Mouse (Mus musculus) macrophage (primary cell): ENCODE measurements around the gene Hist1h1t. TPM values are rescaled to one million over a fixed set of nuclear protein-coding genes. Genes with fewer than 3 reads are reported as not detected.

Experiments
- H3K27ac ChIP-seq: fragments of 350-480 bp; formaldehyde crosslinking; 2 replicates; pipeline ENCODE4 v1.9.0; 2021
- H3K36me3 ChIP-seq: fragments of 350-480 bp; formaldehyde crosslinking; 2 replicates; pipeline ENCODE4 v1.9.0; 2021; ENCODE audit errors: inconsistent target
- H3K4me3 ChIP-seq: fragments of 350-480 bp; formaldehyde crosslinking; 2 replicates; pipeline ENCODE4 v1.9.0; 2021; ENCODE audit errors: inconsistent target
- H3K79me2 ChIP-seq: fragments of 350-480 bp; formaldehyde crosslinking; 2 replicates; pipeline ENCODE4 v1.9.0; 2021; ENCODE audit errors: inconsistent target
- WGBS: methylation state at CpG from one replicate; pipeline ENCODE4 v1.1.7; 2026; ENCODE audit warnings: inconsistent platforms; ENCODE audit not compliant: missing documents; 5-methylcytosine and 5-hydroxymethylcytosine counted together
- polyA plus RNA-seq: library from polyadenylated mRNA; stranded (reverse); fragments of 250-400 nt; gene quantifications from 3 replicates; pipeline ENCODE4 v1.2.4, GENCODE M21; 2018; ENCODE audit warnings: inconsistent platforms

Hist1h1t gene
- polyA plus RNA-seq, 1 experiment from 2014 or later, result not detected

DNA sequence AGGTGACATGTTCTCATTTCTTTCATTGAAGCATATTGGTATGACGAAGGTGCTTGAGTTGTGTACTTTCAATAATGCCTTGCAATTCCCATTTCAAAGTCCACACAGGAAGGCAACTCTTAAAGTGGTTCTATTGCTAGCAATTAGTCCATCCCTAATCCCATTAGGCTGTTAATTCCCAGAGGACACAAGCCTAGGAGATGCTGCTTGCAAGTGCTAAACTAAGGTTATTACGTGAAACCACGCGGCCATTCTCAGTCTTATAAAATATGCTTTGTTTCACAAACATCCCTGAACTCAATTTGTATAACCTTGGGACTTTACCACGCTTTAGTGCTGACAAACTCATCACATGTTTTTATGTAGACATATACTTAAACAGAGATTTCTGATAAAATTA is 41.5 kb downstream of the Hist1h1t start:
- WGBS, result 98% methylated on average over 5 of the region's 5 CpGs
- Histone ChIP-seq H3K79me2 (no peaks in the 10 kb centered on the region), H3K36me3 (no peaks in the 10 kb centered on the region), H3K27ac (no peak overlapping the region), H3K4me3 (no peak overlapping the region)

DNA sequence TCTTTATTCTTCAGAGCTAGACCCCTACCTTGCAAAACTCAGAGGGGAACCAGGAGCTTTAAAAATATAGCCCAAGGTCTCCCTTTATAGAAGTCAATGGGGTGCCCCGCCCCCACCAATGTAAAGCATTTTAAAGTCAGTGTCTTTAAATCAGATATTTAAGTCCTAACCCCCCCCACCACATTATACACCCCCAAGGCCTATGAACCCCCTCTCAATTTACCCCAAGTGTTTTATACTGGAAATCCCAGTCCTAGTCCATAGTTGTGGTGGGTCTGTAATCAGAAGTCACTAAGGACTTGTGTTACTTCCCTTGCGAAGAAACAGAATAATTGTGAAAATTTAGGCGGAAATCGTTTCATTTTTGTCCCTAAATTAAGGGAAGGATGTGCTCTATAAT is 42.4 kb downstream of the Hist1h1t start:
- Histone ChIP-seq H3K79me2 (no peaks in the 10 kb centered on the region), H3K27ac (peak overlapping the region; percentile 78), H3K36me3 (no peaks in the 10 kb centered on the region), H3K4me3 (no peak overlapping the region)
- 34% methylated on average over 4 of the region's 4 CpGs for WGBS

DNA sequence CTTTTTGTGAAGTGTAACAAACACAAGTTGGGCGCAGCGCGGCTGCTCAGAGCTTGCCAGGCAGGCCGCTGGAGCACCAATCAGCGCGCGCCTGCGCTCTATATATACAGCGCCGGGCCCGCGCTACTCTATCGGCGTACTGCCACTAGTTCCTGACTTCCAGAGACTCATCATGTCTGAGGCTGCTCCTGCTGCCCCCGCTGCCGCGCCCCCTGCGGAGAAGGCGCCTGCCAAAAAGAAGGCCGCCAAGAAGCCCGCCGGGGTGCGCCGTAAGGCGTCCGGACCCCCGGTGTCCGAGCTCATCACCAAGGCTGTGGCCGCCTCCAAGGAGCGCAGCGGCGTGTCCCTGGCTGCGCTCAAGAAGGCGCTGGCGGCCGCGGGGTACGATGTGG is 43.1 kb downstream of the Hist1h1t start, which contains the start of gene Hist1h1c:
Gene Hist1h1c (plus strand): TSS at position 132 of the 392 bp plus-strand sequence.
- Histone ChIP-seq H3K4me3 (peak within 1 kb of the TSS; percentile 60), H3K36me3 (no peaks in the 10 kb centered on the region), H3K79me2 (no peaks in the 10 kb centered on the region), H3K27ac (peak within 1 kb of the TSS; percentile 90)
- 1% methylated on average over 16 of the region's 38 CpGs for WGBS

DNA sequence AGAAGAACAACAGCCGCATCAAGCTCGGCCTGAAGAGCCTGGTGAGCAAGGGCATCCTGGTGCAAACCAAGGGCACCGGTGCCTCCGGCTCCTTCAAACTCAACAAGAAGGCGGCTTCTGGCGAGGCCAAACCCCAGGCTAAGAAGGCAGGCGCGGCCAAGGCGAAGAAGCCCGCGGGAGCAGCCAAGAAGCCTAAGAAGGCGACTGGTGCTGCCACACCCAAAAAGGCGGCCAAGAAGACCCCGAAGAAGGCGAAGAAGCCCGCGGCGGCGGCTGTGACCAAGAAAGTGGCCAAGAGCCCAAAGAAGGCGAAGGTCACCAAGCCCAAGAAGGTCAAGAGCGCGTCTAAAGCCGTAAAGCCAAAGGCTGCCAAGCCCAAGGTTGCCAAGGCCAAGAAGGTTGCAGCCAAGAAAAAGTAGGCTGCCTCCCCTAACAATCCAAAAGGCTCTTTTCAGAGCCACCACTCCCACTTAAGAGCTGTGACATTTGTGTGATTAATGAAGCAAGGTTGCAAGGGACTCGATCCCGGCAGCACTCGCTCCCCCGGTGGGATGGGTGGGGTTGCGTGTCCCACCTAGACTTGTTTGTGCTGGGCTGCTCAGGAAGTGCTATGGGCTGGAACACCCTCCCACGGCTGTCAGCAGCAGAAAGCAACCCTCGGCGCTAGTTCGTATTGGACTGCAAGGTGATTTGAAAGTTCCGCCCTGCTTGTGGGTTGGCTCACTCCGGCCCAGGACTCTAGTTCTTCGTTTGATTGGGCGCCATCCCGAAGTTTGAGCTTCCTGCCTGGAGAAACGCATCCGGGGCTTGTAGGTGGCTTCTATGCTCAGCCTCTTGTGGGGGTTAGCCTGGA is 43.7 kb downstream of the Hist1h1t start:
- WGBS, result 1% methylated on average over 39 of the region's 39 CpGs
- peak overlapping the region; percentile 60 for H3K4me3 ChIP-seq

DNA sequence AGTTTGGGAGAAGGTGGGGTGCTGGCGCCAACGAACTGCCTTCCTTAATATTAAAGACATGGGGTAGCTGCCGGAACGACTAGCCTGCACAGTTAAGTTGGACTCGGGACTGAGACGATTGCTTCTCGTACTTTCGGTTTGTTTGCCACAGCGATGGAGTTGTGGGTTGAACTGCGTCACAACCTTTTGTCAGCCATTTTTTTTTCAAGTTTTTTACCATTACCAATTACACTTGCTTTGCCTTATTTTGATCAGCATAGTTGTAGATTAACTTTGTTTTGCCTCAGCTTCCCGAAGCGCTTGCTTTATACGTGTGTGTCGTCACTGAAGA is 44.3 kb downstream of the Hist1h1t start:
- WGBS, result under 1% methylated on average over 14 of the region's 14 CpGs
- Histone ChIP-seq H3K4me3 (peak overlapping the region; percentile 60), H3K27ac (peak overlapping the region; percentile 90), H3K79me2 (no peaks in the 10 kb centered on the region), H3K36me3 (no peaks in the 10 kb centered on the region)

More for the DNA sequence above, 43.7 kb downstream of the Hist1h1t start:
- H3K36me3 ChIP-seq, result no peaks in the 10 kb centered on the region
- peak overlapping the region; percentile 90 for H3K27ac ChIP-seq
- H3K79me2 ChIP-seq, result no peaks in the 10 kb centered on the region

DNA sequence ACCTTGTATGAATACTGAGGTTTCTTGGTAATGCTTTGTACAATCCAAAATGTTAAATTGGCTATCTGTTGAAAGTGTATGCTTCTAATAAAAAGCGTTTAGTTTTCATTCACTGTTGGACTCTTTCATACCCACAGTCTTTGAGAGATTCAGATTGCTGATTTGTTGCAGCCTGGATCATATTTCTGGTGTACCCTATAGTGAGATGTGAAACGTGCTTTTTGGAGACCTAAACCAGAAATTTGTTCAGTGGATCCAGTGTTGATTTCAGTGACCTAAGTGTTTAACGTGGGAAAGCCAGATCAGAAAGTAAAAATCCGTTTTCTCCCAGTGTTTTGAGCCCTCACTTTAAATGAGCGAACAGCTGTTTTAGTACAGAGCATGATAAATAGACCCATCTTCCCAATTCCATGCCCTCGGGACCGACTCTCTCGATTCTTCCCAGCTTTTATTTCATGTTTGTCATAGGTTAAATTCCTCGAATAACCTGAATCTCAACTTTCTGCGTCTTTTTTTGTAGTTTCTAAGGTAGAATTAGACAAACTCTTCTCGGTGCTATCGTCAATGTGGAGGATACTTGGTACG is 44.7 kb downstream of the Hist1h1t start:
- Histone ChIP-seq H3K36me3 (no peaks in the 10 kb centered on the region), H3K4me3 (peak overlapping the region; percentile 60), H3K27ac (peak overlapping the region; percentile 90), H3K79me2 (no peaks in the 10 kb centered on the region)
- WGBS, result 37% methylated on average over 13 of the region's 13 CpGs

DNA sequence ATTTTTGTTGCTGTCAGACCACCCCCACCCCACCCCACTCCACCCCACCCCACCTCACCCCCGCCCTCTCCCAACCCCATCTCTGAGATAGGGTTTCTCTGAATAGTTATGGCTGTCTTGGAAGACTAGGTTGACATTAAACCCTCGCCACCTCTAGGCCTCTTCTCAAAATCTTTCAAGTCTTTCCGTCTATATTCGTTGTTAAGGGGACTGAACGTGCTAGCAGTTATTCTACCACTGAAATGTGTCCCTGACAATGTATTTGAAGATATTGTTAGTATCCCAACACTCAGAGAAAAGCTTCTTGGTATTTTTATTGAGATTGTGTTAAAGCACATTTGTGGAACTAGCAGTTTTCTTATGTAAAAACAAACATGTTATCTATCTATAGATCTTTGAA is 45.3 kb downstream of the Hist1h1t start:
- no peaks in the 10 kb centered on the region for H3K36me3 ChIP-seq
- WGBS, result 79% methylated on average over 4 of the region's 5 CpGs
- peak overlapping the region; percentile 90 for H3K27ac ChIP-seq
- no peaks in the 10 kb centered on the region for H3K79me2 ChIP-seq
- H3K4me3 ChIP-seq, result peak overlapping the region; percentile 60; the same call in 1 of the 2 replicates

DNA sequence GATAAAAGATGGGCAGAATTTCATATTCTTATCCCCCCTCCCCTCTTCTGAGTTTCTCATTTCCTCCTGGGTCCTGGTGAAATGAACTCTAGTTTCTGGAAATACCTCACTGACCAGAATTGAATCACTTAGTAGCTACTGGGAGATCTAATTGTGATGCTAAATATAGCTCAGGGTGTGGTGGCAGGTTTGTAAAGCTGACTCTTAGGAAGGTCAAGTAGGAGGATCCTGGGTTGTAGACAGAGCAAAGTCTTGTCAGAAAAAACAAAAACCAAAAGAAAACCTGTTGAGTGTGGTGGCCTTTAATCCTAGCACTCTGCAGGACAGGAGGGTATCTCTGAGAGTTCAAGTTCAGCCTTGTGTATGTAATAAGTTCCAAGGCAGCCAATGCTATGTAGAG is 46.4 kb downstream of the Hist1h1t start:
- H3K36me3 ChIP-seq, result no peaks in the 10 kb centered on the region
- no peak overlapping the region for H3K27ac ChIP-seq
- no peaks in the 10 kb centered on the region for H3K79me2 ChIP-seq
- no peak overlapping the region for H3K4me3 ChIP-seq

DNA sequence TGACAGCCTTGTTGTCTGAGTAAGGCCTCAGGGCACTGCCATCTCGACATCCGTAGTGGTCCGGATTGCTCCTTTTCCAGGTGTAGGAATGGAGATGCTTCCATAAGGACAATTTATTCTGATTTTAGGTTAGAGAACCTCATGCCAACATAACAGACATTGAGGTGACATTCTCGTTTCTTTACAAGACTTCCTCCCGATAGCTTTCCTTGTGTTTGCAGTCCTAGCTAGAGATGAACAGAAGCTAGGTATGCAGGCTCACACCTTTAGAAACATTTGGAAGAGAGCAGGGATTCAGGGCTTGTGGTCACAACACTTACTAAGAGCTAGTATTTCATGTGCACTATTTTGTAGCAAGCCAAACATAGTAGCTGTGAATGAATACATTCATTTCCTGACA is 47.6 kb downstream of the Hist1h1t start:
- Histone ChIP-seq H3K27ac (no peak overlapping the region), H3K79me2 (no peaks in the 10 kb centered on the region), H3K36me3 (no peaks in the 10 kb centered on the region), H3K4me3 (no peak overlapping the region)
- WGBS, result 94% methylated on average over 4 of the region's 5 CpGs

DNA sequence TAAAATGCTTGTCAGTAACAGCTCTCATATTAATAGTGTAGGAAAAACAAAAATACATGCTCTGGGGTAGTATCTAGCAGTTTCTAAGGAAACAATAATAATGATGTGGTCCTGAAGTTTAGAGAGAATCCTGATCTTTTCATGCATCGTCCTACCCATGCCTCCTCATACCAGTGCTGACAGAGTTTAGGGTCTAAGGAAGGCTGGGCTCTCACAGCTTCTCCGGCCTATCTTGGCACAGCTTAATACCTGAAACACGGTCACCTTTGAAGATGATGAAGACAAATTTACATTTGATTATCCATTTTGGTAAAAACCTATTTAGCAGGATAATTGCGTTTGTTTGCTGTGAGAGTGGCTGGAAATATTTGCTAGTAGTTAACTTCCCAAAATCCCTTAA is 48.3 kb downstream of the Hist1h1t start:
- H3K4me3 ChIP-seq, result peak overlapping the region; percentile 25; the same call in 1 of the 2 replicates
- 89% methylated on average over 4 of the region's 4 CpGs for WGBS
- no peaks in the 10 kb centered on the region for H3K36me3 ChIP-seq
- H3K27ac ChIP-seq, result peak overlapping the region; percentile 53
- no peaks in the 10 kb centered on the region for H3K79me2 ChIP-seq

DNA sequence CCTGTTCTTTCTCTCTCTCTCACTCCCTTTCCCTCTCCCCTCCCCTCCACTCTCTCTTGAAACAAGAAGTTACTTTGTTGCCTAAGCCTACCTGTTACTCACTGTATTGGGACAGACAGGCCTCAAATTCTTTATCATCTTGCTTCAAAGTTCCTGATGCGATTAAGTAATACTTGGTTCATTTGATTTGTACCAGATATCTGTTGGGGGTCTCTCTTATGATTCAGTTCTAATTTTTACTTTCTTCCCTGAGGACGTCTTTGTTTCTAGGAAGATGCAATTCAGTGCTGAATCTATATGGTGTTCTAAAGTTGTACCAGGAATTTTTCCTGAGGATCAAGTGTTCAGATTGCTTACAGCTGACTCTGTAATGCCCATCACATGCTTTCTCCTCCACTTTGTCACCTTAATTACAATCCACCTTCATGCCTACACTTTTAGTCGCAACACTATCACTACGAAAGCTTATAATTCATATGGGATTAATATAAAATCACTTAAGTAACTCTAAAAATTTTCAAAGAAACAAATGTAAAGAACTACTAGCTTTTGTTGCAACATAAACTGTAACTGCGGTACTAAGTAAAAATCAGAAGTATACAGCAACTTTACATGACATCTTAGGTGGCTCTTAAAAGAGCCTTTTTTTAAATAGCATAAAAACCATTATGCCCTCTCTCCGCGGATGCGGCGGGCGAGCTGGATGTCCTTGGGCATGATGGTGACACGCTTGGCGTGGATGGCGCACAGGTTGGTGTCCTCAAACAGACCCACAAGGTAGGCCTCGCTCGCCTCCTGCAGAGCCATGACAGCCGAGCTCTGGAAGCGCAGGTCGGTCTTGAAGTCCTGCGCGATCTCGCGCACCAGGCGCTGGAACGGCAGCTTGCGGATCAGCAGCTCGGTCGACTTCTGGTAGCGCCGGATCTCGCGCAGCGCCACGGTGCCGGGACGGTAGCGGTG is 49.1 kb downstream of the Hist1h1t start:
- WGBS, result 13% methylated on average over 10 of the region's 36 CpGs
- Histone ChIP-seq H3K36me3 (no peaks in the 10 kb centered on the region), H3K79me2 (no peaks in the 10 kb centered on the region), H3K4me3 (peak overlapping the region; percentile 25), H3K27ac (peak overlapping the region; percentile 53)

DNA sequence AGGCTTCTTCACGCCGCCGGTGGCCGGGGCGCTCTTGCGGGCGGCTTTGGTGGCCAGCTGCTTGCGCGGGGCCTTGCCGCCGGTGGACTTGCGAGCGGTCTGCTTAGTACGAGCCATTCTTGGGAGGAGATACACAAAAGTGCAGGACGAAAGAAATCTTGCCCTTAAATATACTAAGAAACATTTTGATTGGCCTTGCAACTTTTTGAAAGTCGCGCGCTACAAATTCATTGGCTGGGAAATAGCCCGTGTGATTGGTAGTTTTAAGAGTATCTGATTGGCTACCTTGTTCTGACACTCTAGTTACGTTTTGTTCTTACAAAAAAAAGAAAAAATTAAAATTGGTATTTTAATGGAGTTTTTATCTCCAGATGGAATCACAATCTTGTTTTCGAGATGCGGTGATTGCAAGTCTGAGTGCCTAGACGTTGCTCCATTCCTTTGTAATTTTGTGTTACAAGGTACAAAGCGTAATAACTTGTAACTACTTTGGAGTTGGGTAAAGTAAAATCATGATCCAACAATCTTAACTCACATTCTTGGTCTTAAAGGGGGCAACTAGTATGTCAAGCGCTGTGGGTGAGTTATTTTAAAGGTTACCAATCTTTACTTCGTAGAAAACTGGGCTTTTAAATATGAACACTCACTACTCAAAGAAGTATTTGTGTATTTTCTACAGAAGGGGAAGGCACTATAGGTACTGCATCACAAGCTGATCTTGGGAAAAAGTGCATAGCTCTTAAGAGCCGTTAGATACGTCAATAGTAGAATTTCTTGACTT is 50.0 kb downstream of the Hist1h1t start, which contains the start of gene Hist1h3c:
Gene Hist1h3c (minus strand): TSS at position 222 of the 781 bp plus-strand sequence.
- H3K27ac ChIP-seq, result peak within 1 kb of the TSS; percentile 93
- 2% methylated on average over 21 of the region's 28 CpGs for WGBS
- no peaks in the 10 kb centered on the region for H3K79me2 ChIP-seq
- no peaks in the 10 kb centered on the region for H3K36me3 ChIP-seq
- peak within 1 kb of the TSS; percentile 25 for H3K4me3 ChIP-seq
